Mouse (Mus musculus) neural tube, embryonic 10.5 days (tissue): ENCODE data around the gene Kif13a.

Experiments
- DNase-seq: peaks from one replicate; pipeline ENCODE4 v3.0.0-alpha.2; 2017; ENCODE audit warnings: low spot score; ENCODE audit errors: extremely low spot score

Kif13a gene

GRCm38 (mm10) chr13:46925671-46926070, 4.0 kb downstream of the Kif13a start:
- no peak for DNase-seq

- DNase-seq = no peak
These were observed 8.1 kb downstream of the Kif13a start for GRCm38 (mm10) chr13:46921559-46921958.

- no peak for DNase-seq
These were observed 9.9 kb downstream of the Kif13a start for GRCm38 (mm10) chr13:46919797-46920196.

- DNase-seq = no peak
These were observed 11.2 kb downstream of the Kif13a start for GRCm38 (mm10) chr13:46918509-46918908.

- DNase-seq = no peak
These were observed 17.7 kb downstream of the Kif13a start for GRCm38 (mm10) chr13:46911960-46912359.

- DNase-seq = peak; percentile 26
These were observed 18.6 kb downstream of the Kif13a start for GRCm38 (mm10) chr13:46911018-46911419.

- no peak for DNase-seq
These were observed 19.7 kb downstream of the Kif13a start for GRCm38 (mm10) chr13:46909946-46910345.

- no peak for DNase-seq
These were observed 20.6 kb downstream of the Kif13a start for GRCm38 (mm10) chr13:46909005-46909565.

GRCm38 (mm10) chr13:46908387-46908786, 21.3 kb downstream of the Kif13a start:
- no peak for DNase-seq

GRCm38 (mm10) chr13:46907861-46908260, 21.8 kb downstream of the Kif13a start:
- no peak for DNase-seq

- DNase-seq = no peak
These were observed 22.6 kb downstream of the Kif13a start for GRCm38 (mm10) chr13:46907115-46907514.

GRCm38 (mm10) chr13:46905971-46906370, 23.7 kb downstream of the Kif13a start:
- DNase-seq = no peak

- no peak for DNase-seq
These were observed 24.6 kb downstream of the Kif13a start for GRCm38 (mm10) chr13:46904982-46905621.

GRCm38 (mm10) chr13:46902568-46903255, 27.0 kb downstream of the Kif13a start:
- no peak for DNase-seq

GRCm38 (mm10) chr13:46900870-46901555, 28.7 kb downstream of the Kif13a start:
- no peak for DNase-seq

GRCm38 (mm10) chr13:46898837-46899236, 30.8 kb downstream of the Kif13a start:
- DNase-seq = no peak

- DNase-seq = no peak
These were observed 31.3 kb downstream of the Kif13a start for GRCm38 (mm10) chr13:46898411-46898810.

GRCm38 (mm10) chr13:46892380-46892779, 37.3 kb downstream of the Kif13a start:
- no peak for DNase-seq

- DNase-seq = no peak
These were observed 41.5 kb downstream of the Kif13a start for GRCm38 (mm10) chr13:46888150-46888683.

- DNase-seq = no peak
These were observed 43.0 kb downstream of the Kif13a start for GRCm38 (mm10) chr13:46886497-46887261.

- no peak for DNase-seq
These were observed 44.0 kb downstream of the Kif13a start for GRCm38 (mm10) chr13:46885759-46886060.
